Mouse (Mus musculus): Measurements from ENCODE around the gene Vav3.

Vav3 gene

GRCm38 (mm10) chr3:109340274-109341070, at the start of gene Vav3:
Vav3 (plus strand) TSS chr3:109340653.
- in situ Hi-C loops (cut with MboI, MseI) = no loop called here

GRCm38 (mm10) chr3:109298857-109299256, 41.6 kb upstream of the Vav3 start:
- in situ Hi-C loops (cut with MboI, MseI) = loop anchor here (10.0 kb wide), 1 partner anchor 636 kb away; no protein-coding TSS in a partner anchor

GRCm38 (mm10) chr3:109299303-109300074, 41.0 kb upstream of the Vav3 start:
- in situ Hi-C loops (cut with MboI, MseI) = loop anchor here (10.0 kb wide), 1 partner anchor 635 kb away; no protein-coding TSS in a partner anchor

- in situ Hi-C loops (cut with MboI, MseI) = no loop called here
Observed at GRCm38 (mm10) chr3:109302059-109302458, 38.4 kb upstream of the Vav3 start.

- in situ Hi-C loops (cut with MboI, MseI) = no loop called here
Observed at GRCm38 (mm10) chr3:109307406-109307805, 33.0 kb upstream of the Vav3 start.

GRCm38 (mm10) chr3:109308468-109308867, 32.0 kb upstream of the Vav3 start:
- in situ Hi-C loops (cut with MboI, MseI) = no loop called here

- in situ Hi-C loops (cut with MboI, MseI) = no loop called here
Observed at GRCm38 (mm10) chr3:109309317-109310265, 30.9 kb upstream of the Vav3 start.

GRCm38 (mm10) chr3:109311172-109311824, 29.2 kb upstream of the Vav3 start:
- in situ Hi-C loops (cut with MboI, MseI) = no loop called here

- in situ Hi-C loops (cut with MboI, MseI) = no loop called here
Observed at GRCm38 (mm10) chr3:109311875-109312274, 28.6 kb upstream of the Vav3 start.

- in situ Hi-C loops (cut with MboI, MseI) = no loop called here
Observed at GRCm38 (mm10) chr3:109313501-109313900, 27.0 kb upstream of the Vav3 start.

- in situ Hi-C loops (cut with MboI, MseI) = no loop called here
Observed at GRCm38 (mm10) chr3:109322225-109322624, 18.2 kb upstream of the Vav3 start.

- in situ Hi-C loops (cut with MboI, MseI) = no loop called here
Observed at GRCm38 (mm10) chr3:109323447-109324300, 16.8 kb upstream of the Vav3 start.

GRCm38 (mm10) chr3:109327128-109327527, 13.3 kb upstream of the Vav3 start:
- in situ Hi-C loops (cut with MboI, MseI) = loop anchor here (5.0 kb wide), 1 partner anchor 155 kb away; no protein-coding TSS in a partner anchor

GRCm38 (mm10) chr3:109332755-109333154, 7.7 kb upstream of the Vav3 start:
- in situ Hi-C loops (cut with MboI, MseI) = no loop called here

GRCm38 (mm10) chr3:109335470-109335869, 5.0 kb upstream of the Vav3 start:
- in situ Hi-C loops (cut with MboI, MseI) = no loop called here

- in situ Hi-C loops (cut with MboI, MseI) = no loop called here
Observed at GRCm38 (mm10) chr3:109339290-109339689, 1.2 kb upstream of the Vav3 start.

- in situ Hi-C loops (cut with MboI, MseI) = no loop called here
Observed at GRCm38 (mm10) chr3:109339941-109340273, 546 bp upstream of the Vav3 start.

- in situ Hi-C loops (cut with MboI, MseI) = no loop called here
Observed at GRCm38 (mm10) chr3:109341071-109341480, 623 bp downstream of the Vav3 start.

- in situ Hi-C loops (cut with MboI, MseI) = no loop called here
Observed at GRCm38 (mm10) chr3:109341631-109342030, 1.2 kb downstream of the Vav3 start.

Measured in T-helper 2 cell (primary cell).